Mouse (Mus musculus): ENCODE measurements at regions not wholly inside any gene's neighbourhood (a gene's known extent, or its start where the extent isn't known, plus 50 kb on each side); places are given as distances from the start of the nearest gene placed in this dataset.

DNA sequence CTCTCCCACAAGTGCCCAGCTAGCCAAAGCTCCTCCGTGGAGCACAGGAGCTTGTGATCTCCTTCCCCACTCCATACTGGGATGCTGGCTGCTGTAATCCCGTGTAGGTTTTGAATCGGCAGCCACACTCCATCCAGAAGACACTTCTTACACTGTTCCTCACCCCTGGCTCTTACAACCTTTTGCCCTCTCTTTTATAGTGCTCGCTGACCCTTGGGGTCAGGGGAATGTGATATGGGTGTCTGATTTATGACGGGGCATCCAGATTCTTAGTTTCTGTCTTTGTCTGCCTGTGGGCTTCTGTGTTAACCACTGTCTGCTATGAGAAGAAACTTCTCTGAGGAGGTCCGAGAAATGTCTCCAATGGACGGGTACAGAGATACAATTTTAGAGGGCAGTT is 216.3 kb upstream of the Prickle1 start:
- TF ChIP-seq EP300 (IDR thresholded peaks at IDR 0.05; ENCODE audit: low read depth) (no peak), CTCF (IDR thresholded peaks at IDR 0.05; ENCODE audit: low read depth) (no peak)

Data from liver, embryonic 14.5 days (tissue).